Mouse (Mus musculus) lung, adult 2 months (tissue): ENCODE data around the gene Gm5458.
"Not testable (repeated sequence)": the region's sequence is repeated elsewhere in the genome, so short reads cannot be mapped to it uniquely, and the experiment has no call there.

Experiments used
- CTCF ChIP-seq: fragments of 200-500 bp; IDR thresholded peaks from 2 replicates; pipeline ENCODE4 v1.5.1; 2011; ENCODE audit warnings: mild to moderate bottlenecking, low read length, control low read depth; ENCODE audit not compliant: insufficient read depth
- POLR2A ChIP-seq: fragments of 200-500 bp; IDR thresholded peaks from 2 replicates; pipeline ENCODE4 v1.6.1; 2011; ENCODE audit warnings: low read depth, mild to moderate bottlenecking, control low read depth, low read length, borderline replicate concordance; ENCODE audit errors: extremely low read depth

GRCm38 (mm10) chr14:19602481-19602880 is at the start of gene Gm5458:
- TF ChIP-seq POLR2A, CTCF: not testable (repeated sequence)
